Mouse (Mus musculus) stomach, postnatal 0 days (tissue): ENCODE measurements around the gene Lbhd2.

Experiments used
- CTCF ChIP-seq: IDR thresholded peaks from 2 replicates; pipeline ENCODE4 v1.5.1; 2016; ENCODE audit warnings: antibody characterized with exemption, low read depth, mild to moderate bottlenecking, moderate library complexity
- EP300 ChIP-seq: optimal IDR thresholded peaks from 2 replicates; pipeline ENCODE3; 2016; ENCODE audit warnings: antibody characterized with exemption

- TF ChIP-seq CTCF (no peak), EP300 (no peak)
These were observed 31.9 kb upstream of the Lbhd2 start for GRCm38 (mm10) chr12:111374727-111375126.
